Mouse (Mus musculus) CD8-positive naive resting alpha-beta T cell, adult 2 months (primary cell): ENCODE results near the gene Ptpre.
"Not testable (repeated sequence)": the region's sequence is repeated elsewhere in the genome, so short reads cannot be mapped to it uniquely, and the experiment has no call there.

Experiments
- DNase-seq, 2 experiments: peaks; one replicate each; pipeline ENCODE4 v3.0.0; 2022; ENCODE audit warnings: low read depth in 2 of 2, low spot score in 2 of 2

Gene Ptpre

GRCm38 (mm10) chr7:135605002-135605803 lies 67.9 kb downstream of the Ptpre start:
- no peak for DNase-seq

GRCm38 (mm10) chr7:135605804-135606072 lies 68.5 kb downstream of the Ptpre start:
- DNase-seq: no peak

- DNase-seq: no peak
These were observed 70.9 kb downstream of the Ptpre start for GRCm38 (mm10) chr7:135608208-135608607.

- no peak for DNase-seq
These were observed 71.7 kb downstream of the Ptpre start for GRCm38 (mm10) chr7:135609028-135609427.

- DNase-seq: no peak
These were observed 72.4 kb downstream of the Ptpre start for GRCm38 (mm10) chr7:135609655-135610054.

GRCm38 (mm10) chr7:135612276-135612675 lies 75.0 kb downstream of the Ptpre start:
- no peak for DNase-seq

GRCm38 (mm10) chr7:135612801-135613200 lies 75.5 kb downstream of the Ptpre start:
- DNase-seq: no peak

- DNase-seq: no peak
These were observed 76.1 kb downstream of the Ptpre start for GRCm38 (mm10) chr7:135613380-135613779.

- no peak for DNase-seq
These were observed 77.6 kb downstream of the Ptpre start for GRCm38 (mm10) chr7:135614892-135615291.

GRCm38 (mm10) chr7:135616479-135616878 lies 79.2 kb downstream of the Ptpre start:
- DNase-seq: not testable (repeated sequence)

GRCm38 (mm10) chr7:135617776-135618175 lies 80.5 kb downstream of the Ptpre start:
- no peak for DNase-seq

- no peak for DNase-seq
These were observed 84.4 kb downstream of the Ptpre start for GRCm38 (mm10) chr7:135621649-135622048.

- no peak for DNase-seq
These were observed 85.0 kb downstream of the Ptpre start for GRCm38 (mm10) chr7:135622241-135622640.

GRCm38 (mm10) chr7:135624854-135625253 lies 87.6 kb downstream of the Ptpre start:
- no peak for DNase-seq

GRCm38 (mm10) chr7:135628363-135628762 lies 91.1 kb downstream of the Ptpre start:
- DNase-seq: no peak

- DNase-seq: no peak
These were observed 91.7 kb downstream of the Ptpre start for GRCm38 (mm10) chr7:135629019-135629418.

GRCm38 (mm10) chr7:135631776-135632552 lies 94.7 kb downstream of the Ptpre start:
- DNase-seq: peak; percentile 35 to 64

- DNase-seq: no peak
These were observed 95.5 kb downstream of the Ptpre start for GRCm38 (mm10) chr7:135632716-135633258.

- no peak for DNase-seq
These were observed 97.8 kb downstream of the Ptpre start for GRCm38 (mm10) chr7:135634851-135635624.

- no peak for DNase-seq
These were observed 100.2 kb downstream of the Ptpre start for GRCm38 (mm10) chr7:135637406-135637980.

GRCm38 (mm10) chr7:135639361-135639760 lies 102.1 kb downstream of the Ptpre start:
- no peak for DNase-seq
